Mouse (Mus musculus) MEL (cell line): ENCODE results near the gene Prss33. TPM values are rescaled to one million over a fixed set of nuclear protein-coding genes. Genes with fewer than 3 reads are reported as not detected.

ENCODE experiments used
- DNase-seq: peaks from one replicate; pipeline ENCODE4 v3.0.0; 2011; ENCODE audit warnings: low read depth, low spot score
- H3K27ac ChIP-seq: 2 replicates; pipeline ENCODE4 v1.5.1; 2012; ENCODE audit warnings: low read depth, mild to moderate bottlenecking, control low read depth, low read length, moderate library complexity; ENCODE audit not compliant: control insufficient read depth
- H3K27me3 ChIP-seq, 2 experiments: fragments of 150-350 bp in 1 of 2; sonication (generic) in 1 of 2; 2 replicates each; pipeline ENCODE4 v1.6.1; 2012; ENCODE audit warnings: low read length in 2 of 2, mild to moderate bottlenecking in 2 of 2, improper control_type of control experiment in 1 of 2, moderate library complexity in 1 of 2; ENCODE audit not compliant: insufficient read depth in 2 of 2, control insufficient read depth in 1 of 2
- H3K36me3 ChIP-seq, 2 experiments: 2 replicates each; pipeline ENCODE4 v1.6.1; 2012 to 2014; ENCODE audit warnings: low read length in 2 of 2, improper control_type of control experiment in 1 of 2, inconsistent platforms in 1 of 2, mild to moderate bottlenecking in 1 of 2; ENCODE audit not compliant: insufficient read depth in 2 of 2, control insufficient read depth in 1 of 2
- H3K4me1 ChIP-seq, 2 experiments: fragments of 150-350 bp in 1 of 2; sonication (generic) in 1 of 2; 2 replicates each; pipeline ENCODE4 v1.6.1; 2012; ENCODE audit warnings: low read length in 2 of 2, improper control_type of control experiment in 1 of 2, mild to moderate bottlenecking in 1 of 2; ENCODE audit not compliant: insufficient read depth in 2 of 2, control insufficient read depth in 1 of 2
- H3K4me3 ChIP-seq, 2 experiments: fragments of 150-350 bp in 1 of 2; sonication (generic) in 1 of 2; 2 replicates each; pipeline ENCODE4 v1.5.1; 2012; ENCODE audit warnings: low read depth in 2 of 2, low read length in 2 of 2, mild to moderate bottlenecking in 2 of 2, moderate library complexity in 2 of 2, control low read depth in 1 of 2, improper control_type of control experiment in 1 of 2; ENCODE audit not compliant: control insufficient read depth in 1 of 2, insufficient read depth in 1 of 2
- H3K79me2 ChIP-seq: 2 replicates; pipeline ENCODE4 v1.6.1; 2012; ENCODE audit warnings: mild to moderate bottlenecking, low read length, moderate library complexity; ENCODE audit not compliant: control insufficient read depth, poor library complexity, insufficient read depth
- H3K9ac ChIP-seq: 2 replicates; pipeline ENCODE4 v1.6.1; 2012; ENCODE audit warnings: low read depth, mild to moderate bottlenecking, control low read depth, low read length, moderate library complexity; ENCODE audit not compliant: control insufficient read depth, poor library complexity, severe bottlenecking
- H3K9me3 ChIP-seq: fragments of 150-350 bp; sonication (generic); replicated peaks from 2 replicates; pipeline ENCODE4 v1.6.1; 2012; ENCODE audit warnings: mild to moderate bottlenecking, low read length, improper control_type of control experiment, moderate library complexity; ENCODE audit not compliant: insufficient read depth
- BHLHE40 ChIP-seq: IDR thresholded peaks from 2 replicates; pipeline ENCODE4 v1.6.1; 2012; ENCODE audit warnings: low read depth, mild to moderate bottlenecking, inconsistent platforms, low read length, improper control_type of control experiment, borderline replicate concordance
- E2F4 ChIP-seq: IDR thresholded peaks from 2 replicates; pipeline ENCODE4 v1.6.1; 2011; ENCODE audit warnings: low read depth, low read length, improper control_type of control experiment, borderline replicate concordance
- EP300 ChIP-seq, 2 experiments: IDR thresholded peaks; 2 replicates each; pipeline ENCODE4 v1.6.1; 2011; ENCODE audit warnings: improper control_type of control experiment in 2 of 2, low read length in 2 of 2, low read depth in 1 of 2, mild to moderate bottlenecking in 1 of 2
- GABPA ChIP-seq: IDR thresholded peaks from 2 replicates; pipeline ENCODE4 v1.6.1; 2012; ENCODE audit warnings: low read depth, mild to moderate bottlenecking, inconsistent platforms, low read length, improper control_type of control experiment, moderate library complexity
- GATA1 ChIP-seq: IDR thresholded peaks from 2 replicates; pipeline ENCODE4 v1.6.1; 2011; ENCODE audit warnings: low read depth, low read length, improper control_type of control experiment
- JUND ChIP-seq: IDR thresholded peaks from 2 replicates; pipeline ENCODE4 v1.6.1; 2011; ENCODE audit warnings: low read depth, mild to moderate bottlenecking, improper control_type of control experiment, low read length
- KAT2A ChIP-seq: conservative IDR thresholded peaks from 2 replicates; pipeline ENCODE4 v1.6.1; 2012; ENCODE audit warnings: low read depth, low read length, improper control_type of control experiment, inconsistent platforms
- MAFK ChIP-seq: IDR thresholded peaks from 2 replicates; pipeline ENCODE4 v1.6.1; 2011; ENCODE audit warnings: low read depth, mild to moderate bottlenecking, low read length, improper control_type of control experiment, borderline replicate concordance
- MAX ChIP-seq: IDR thresholded peaks from 2 replicates; pipeline ENCODE4 v1.6.1; 2011; ENCODE audit warnings: low read length, improper control_type of control experiment
- MAZ ChIP-seq: IDR thresholded peaks from 2 replicates; pipeline ENCODE4 v1.6.1; 2012; ENCODE audit warnings: low read depth, mild to moderate bottlenecking, inconsistent platforms, low read length, improper control_type of control experiment
- MYB ChIP-seq: IDR thresholded peaks from 2 replicates; pipeline ENCODE4 v1.6.1; 2011; ENCODE audit warnings: mild to moderate bottlenecking, low read depth, low read length, improper control_type of control experiment
- NELFE ChIP-seq: IDR thresholded peaks from 2 replicates; pipeline ENCODE4 v1.6.1; 2011; ENCODE audit warnings: low read depth, low read length, improper control_type of control experiment
- NRF1 ChIP-seq: IDR thresholded peaks from 2 replicates; pipeline ENCODE4 v1.6.1; 2014; ENCODE audit warnings: low read depth, mild to moderate bottlenecking, inconsistent platforms, low read length, improper control_type of control experiment, moderate library complexity; ENCODE audit not compliant: poor library complexity, insufficient read depth, severe bottlenecking
- POLR2AphosphoS5 ChIP-seq: IDR thresholded peaks from 2 replicates; pipeline ENCODE4 v1.6.1; 2012; ENCODE audit warnings: low read depth, borderline replicate concordance, mild to moderate bottlenecking, inconsistent platforms, low read length, moderate library complexity, mixed read lengths
- SIN3A ChIP-seq: IDR thresholded peaks from 2 replicates; pipeline ENCODE4 v1.6.1; 2012; ENCODE audit warnings: low read length, improper control_type of control experiment, inconsistent platforms
- SMC3 ChIP-seq: IDR thresholded peaks from 2 replicates; pipeline ENCODE4 v1.6.1; 2011; ENCODE audit warnings: low read depth, low read length, improper control_type of control experiment
- TBP ChIP-seq: IDR thresholded peaks from 2 replicates; pipeline ENCODE4 v1.8.0; 2011; ENCODE audit warnings: low read depth, low read length, improper control_type of control experiment
- UBTF ChIP-seq: IDR thresholded peaks from 2 replicates; pipeline ENCODE4 v1.6.1; 2012; ENCODE audit warnings: low read depth, mild to moderate bottlenecking, inconsistent platforms, low read length, improper control_type of control experiment, moderate library complexity, borderline replicate concordance; ENCODE audit not compliant: insufficient read depth
- USF1 ChIP-seq: IDR thresholded peaks from 2 replicates; pipeline ENCODE4 v1.6.1; 2014; ENCODE audit warnings: low read depth, mild to moderate bottlenecking, inconsistent platforms, low read length, improper control_type of control experiment, moderate library complexity
- USF2 ChIP-seq, 2 experiments: IDR thresholded peaks; 2 replicates each; pipeline ENCODE4 v1.6.1; 2011 to 2012; ENCODE audit warnings: improper control_type of control experiment in 2 of 2, low read length in 2 of 2, borderline replicate concordance in 1 of 2, inconsistent platforms in 1 of 2, low read depth in 1 of 2, mild to moderate bottlenecking in 1 of 2; ENCODE audit not compliant: insufficient read depth in 1 of 2
- ZC3H11A ChIP-seq: IDR thresholded peaks from 2 replicates; pipeline ENCODE4 v1.6.1; 2012; ENCODE audit warnings: low read depth, mild to moderate bottlenecking, inconsistent platforms, low read length, improper control_type of control experiment
- ZMIZ1 ChIP-seq: IDR thresholded peaks from 2 replicates; pipeline ENCODE4 v1.6.1; 2012; ENCODE audit warnings: low read depth, mild to moderate bottlenecking, inconsistent platforms, low read length, improper control_type of control experiment, moderate library complexity
- ZNF384 ChIP-seq: IDR thresholded peaks from 2 replicates; pipeline ENCODE4 v1.6.1; 2012; ENCODE audit warnings: low read depth, mild to moderate bottlenecking, inconsistent platforms, low read length, improper control_type of control experiment
- polyA plus RNA-seq, 2 experiments: library from polyadenylated mRNA; stranded (reverse) in 1 of 2; unstranded in 1 of 2; fragments of >175 nt in 1 of 2; fragments of >200 nt in 1 of 2; gene quantifications; 2 replicates each; pipeline versions ENCODE4 v1.2.1 to v1.2.4; 2012; ENCODE audit warnings: low replicate concordance in 2 of 2, low read depth in 1 of 2; ENCODE audit not compliant: insufficient read length in 2 of 2, insufficient read depth in 1 of 2, missing spikeins in 1 of 2
- total RNA-seq: library from RNA; depleted of rRNA; stranded (reverse); fragments of 300-350 nt; gene quantifications from 2 replicates; pipeline ENCODE4 v1.2.3, GENCODE M21; 2012

Gene Prss33
- total and polyA plus RNA-seq, 3 experiments = 0.08 to 1.0 TPM; not detected in 1

- no peak for DNase-seq
- no peaks in the 10 kb centered on the region for H3K36me3 ChIP-seq
- H3K27ac ChIP-seq = no peak overlapping the region
- no peaks in the 10 kb centered on the region for H3K4me1 ChIP-seq
- H3K9me3 ChIP-seq = no peaks in the 10 kb centered on the region
- H3K4me3 ChIP-seq = no peak overlapping the region
- no peak overlapping the region for H3K9ac ChIP-seq
- TF ChIP-seq EP300 (IDR thresholded peaks at IDR 0.05; ENCODE audit: low read depth in 1 of 2, low read length in 2 of 2) (no peak), ZC3H11A (no peak), NRF1 (no peak), KAT2A (no peak), ZNF384 (no peak), MYB (no peak), POLR2AphosphoS5 (no peak), NELFE (no peak), GABPA (no peak), USF2 (IDR thresholded peaks at IDR 0.05; ENCODE audit: borderline replicate concordance in 1 of 2, insufficient read depth in 1 of 2, low read depth in 1 of 2, low read length in 2 of 2) (no peak), MAZ (no peak), SMC3 (no peak), JUND (no peak)
- H3K79me2 ChIP-seq = no peaks in the 10 kb centered on the region
- H3K27me3 ChIP-seq = peaks cover 0 to 2% of the 10 kb centered on the region in 2 experiments; a peak in 1 of 4 replicates
Observed at GRCm38 (mm10) chr17:23857913-23858312, 22.1 kb upstream of the Prss33 start.

GRCm38 (mm10) chr17:23857193-23857592, 21.3 kb upstream of the Prss33 start:
- no peak for TF ChIP-seq USF1
- no peak for TF ChIP-seq ZMIZ1
- no peak for TF ChIP-seq TBP
- no peak for TF ChIP-seq GATA1
- no peak for TF ChIP-seq UBTF
- TF ChIP-seq MAZ = no peak
- no peak for TF ChIP-seq MAX
- no peak for TF ChIP-seq E2F4
- no peak for TF ChIP-seq SMC3
- no peak for TF ChIP-seq SIN3A
- no peak for TF ChIP-seq NELFE
- TF ChIP-seq BHLHE40 = no peak
- TF ChIP-seq MAFK = no peak
- Histone ChIP-seq H3K79me2 (no peaks in the 10 kb centered on the region), H3K4me1 (no peaks in the 10 kb centered on the region), H3K36me3 (no peaks in the 10 kb centered on the region), H3K27me3 (peaks cover 0 to 2% of the 10 kb centered on the region in 2 experiments; a peak in 1 of 4 replicates), H3K4me3 (no peak overlapping the region), H3K9ac (no peak overlapping the region), H3K9me3 (no peaks in the 10 kb centered on the region), H3K27ac (no peak overlapping the region)
- no peak for DNase-seq
